Comparison of ENCODE assay signal across 26 mouse cellular contexts in genomic region chr2:173181901-173182300, GRCm38 (mm10). TPM values are rescaled to one million over a fixed set of nuclear protein-coding genes. Genes with fewer than 3 reads are reported as not detected.
A peak's percentile ranks its signal among the peaks of the same experiment; 100 is the strongest.
DNase-seq lines count a peak whose midpoint lies in the region; ATAC-seq and TF ChIP-seq lines count a peak whose summit lies in the region.
"Had no signal": no experiment of that assay in that cellular context is flagged by ENCODE, and none has a peak within 500 bp of the region (broad histone marks: within the 10 kb centered on the region; RNA-seq: fewer than 3 reads in every experiment).

No protein-coding gene starts in this region.

- H3K4me1 ChIP-seq in forebrain, embryonic 10.5 days = peaks cover 7% of the 10 kb centered on the region
- H3K4me1 ChIP-seq in forebrain, embryonic 11.5 days (replicated peaks; ENCODE audit: control insufficient read depth, insufficient read depth, low read length) = no peaks in the 10 kb centered on the region
- H3K4me1 ChIP-seq in kidney, adult 2 months (ENCODE audit: control insufficient read depth, insufficient read depth, low read length) = peaks cover 22% of the 10 kb centered on the region
- H3K4me1 ChIP-seq in kidney, embryonic 15.5 days = peaks cover 25% of the 10 kb centered on the region
- peaks cover 13% of the 10 kb centered on the region for H3K4me1 ChIP-seq in thymus, adult 2 months (replicated peaks; ENCODE audit: control insufficient read depth, insufficient read depth, low read length)
- H3K4me1 ChIP-seq: embryonic facial prominence, embryonic 12.5 days; forebrain, embryonic 13.5 days; neural tube, embryonic 12.5 days had no signal

- peak; percentile 4 for DNase-seq in forebrain, embryonic 10.5 days (ENCODE audit: extremely low spot score, low spot score)
- no peak for DNase-seq in forebrain, embryonic 11.5 days (ENCODE audit: low spot score)
- DNase-seq in kidney, adult 2 months = peak; percentile 87
- peak; percentile 0 for DNase-seq in thymus, adult 2 months
- no peak for DNase-seq in thymus, postnatal 10 days (ENCODE audit: low spot score in 2 of 2)
- no peak for DNase-seq in lung, postnatal 14 days
- DNase-seq: adrenal gland, postnatal 10 days; cerebellum, adult 2 months; cerebellum, postnatal 25 days; gastrocnemius, adult 2 months; lung, embryonic 14.5 days; lung, postnatal 36 days; midbrain, embryonic 14.5 days; right cerebral cortex, postnatal 14 days; thymus, adult 18-20 months had no signal

- H3K36me3 ChIP-seq in forebrain, embryonic 10.5 days (replicated peaks) = no peaks in the 10 kb centered on the region
- no peaks in the 10 kb centered on the region for H3K36me3 ChIP-seq in forebrain, embryonic 11.5 days (ENCODE audit: control insufficient read depth, insufficient read depth, low read length)
- no peaks in the 10 kb centered on the region for H3K36me3 ChIP-seq in kidney, adult 2 months (ENCODE audit: control insufficient read depth, insufficient read depth, low read length)
- no peaks in the 10 kb centered on the region for H3K36me3 ChIP-seq in kidney, embryonic 15.5 days
- H3K36me3 ChIP-seq in thymus, adult 2 months (ENCODE audit: control insufficient read depth, insufficient read depth, low read length) = no peaks in the 10 kb centered on the region
- H3K36me3 ChIP-seq: embryonic facial prominence, embryonic 12.5 days; limb, embryonic 13.5 days; neural tube, embryonic 12.5 days had no signal

- no peak overlapping the region for H3K9ac ChIP-seq in forebrain, embryonic 11.5 days (ENCODE audit: low read length)
- no peak overlapping the region for H3K9ac ChIP-seq in kidney, embryonic 15.5 days
- H3K9ac ChIP-seq: embryonic facial prominence, embryonic 12.5 days; forebrain, embryonic 13.5 days; limb, embryonic 13.5 days; liver, embryonic 14.5 days; lung, embryonic 14.5 days; neural tube, embryonic 12.5 days had no signal

- no peak overlapping the region for H3K27ac ChIP-seq in forebrain, embryonic 10.5 days
- no peak overlapping the region for H3K27ac ChIP-seq in forebrain, embryonic 11.5 days (ENCODE audit: low read depth, low read length)
- H3K27ac ChIP-seq in kidney, adult 2 months (ENCODE audit: insufficient read depth, low read depth, low read length) = peak overlapping the region; percentile 67; the same call in 1 of the 2 replicates
- H3K27ac ChIP-seq in kidney, embryonic 15.5 days = no peak overlapping the region
- H3K27ac ChIP-seq in thymus, adult 2 months (ENCODE audit: control insufficient read depth, insufficient read depth, low read length) = no peak overlapping the region
- H3K27ac ChIP-seq: embryonic facial prominence, embryonic 12.5 days; forebrain, embryonic 13.5 days; gastrocnemius, adult 2 months; limb, embryonic 13.5 days; liver, embryonic 14.5 days; neural tube, embryonic 12.5 days had no signal

- TF ChIP-seq POLR2A in kidney, adult 2 months (IDR thresholded peaks at IDR 0.05; ENCODE audit: low read depth, low read length) = no peak
- no peak for TF ChIP-seq POLR2A in thymus, adult 2 months (IDR thresholded peaks at IDR 0.05; ENCODE audit: control insufficient read depth, extremely low read depth, insufficient read depth, low read length, poor library complexity)

- no peak for TF ChIP-seq CTCF in kidney, adult 2 months (conservative IDR thresholded peaks at IDR 0.05; ENCODE audit: insufficient read depth, insufficient read length, low read depth, low read length)
- TF ChIP-seq CTCF in thymus, adult 2 months (IDR thresholded peaks at IDR 0.05; ENCODE audit: borderline replicate concordance, control insufficient read depth, extremely low read depth, insufficient read depth, low read length, poor library complexity) = no peak

- H3K4me3 ChIP-seq in forebrain, embryonic 10.5 days = no peak overlapping the region
- H3K4me3 ChIP-seq in forebrain, embryonic 11.5 days (ENCODE audit: low read depth, low read length) = no peak overlapping the region
- H3K4me3 ChIP-seq in kidney, adult 2 months (ENCODE audit: insufficient read depth, low read depth, low read length) = no peak overlapping the region
- no peak overlapping the region for H3K4me3 ChIP-seq in kidney, embryonic 15.5 days (replicated peaks)
- H3K4me3 ChIP-seq in thymus, adult 2 months (ENCODE audit: control insufficient read depth, insufficient read depth, low read length) = no peak overlapping the region
- H3K4me3 ChIP-seq: embryonic facial prominence, embryonic 12.5 days; forebrain, embryonic 13.5 days; gastrocnemius, adult 2 months; limb, embryonic 13.5 days; megakaryocyte, embryonic 14.5 days; neural tube, embryonic 12.5 days had no signal

- WGBS in forebrain, embryonic 10.5 days = 86% methylated on average over 7 of the region's 7 CpGs
- 85% methylated on average over 7 of the region's 7 CpGs for WGBS in forebrain, embryonic 11.5 days
- WGBS in kidney, adult 2 months = 63% methylated on average over 7 of the region's 7 CpGs
- WGBS in kidney, embryonic 15.5 days = 88% methylated on average over 7 of the region's 7 CpGs
- WGBS in thymus, adult 2 months = 96% methylated on average over 7 of the region's 7 CpGs

- no peak for ATAC-seq in forebrain, embryonic 11.5 days (replicated peaks; ENCODE audit: low FRiP score)
- no peak for ATAC-seq in kidney, embryonic 15.5 days (replicated peaks; ENCODE audit: low FRiP score)
- ATAC-seq: activated CD4-positive, CD25-positive, alpha-beta regulatory T cell, adult 4 months; forebrain, embryonic 13.5 days; intestine, postnatal 0 days had no signal

- H3K9me3 ChIP-seq in forebrain, embryonic 10.5 days = no peaks in the 10 kb centered on the region
- no peaks in the 10 kb centered on the region for H3K9me3 ChIP-seq in forebrain, embryonic 11.5 days (ENCODE audit: control insufficient read depth, low read length)
- H3K9me3 ChIP-seq in kidney, embryonic 15.5 days (replicated peaks) = no peaks in the 10 kb centered on the region
- H3K9me3 ChIP-seq: embryonic facial prominence, embryonic 12.5 days; forebrain, embryonic 13.5 days; limb, embryonic 13.5 days; megakaryocyte, embryonic 14.5 days; neural tube, embryonic 12.5 days had no signal

- H3K4me2 ChIP-seq in forebrain, embryonic 11.5 days (ENCODE audit: low read depth, low read length, severe bottlenecking) = no peak overlapping the region
- H3K4me2 ChIP-seq in kidney, embryonic 15.5 days = no peak overlapping the region
- H3K4me2 ChIP-seq: embryonic facial prominence, embryonic 12.5 days; forebrain, embryonic 13.5 days; heart, embryonic 11.5 days; limb, embryonic 13.5 days; lung, embryonic 14.5 days; neural tube, embryonic 12.5 days had no signal

- H3K27me3 ChIP-seq in forebrain, embryonic 10.5 days (ENCODE audit: poor library complexity, severe bottlenecking) = peaks cover 25% of the 10 kb centered on the region; the same call in 1 of the 2 replicates
- no peaks in the 10 kb centered on the region for H3K27me3 ChIP-seq in forebrain, embryonic 11.5 days (ENCODE audit: control insufficient read depth, insufficient read depth, low read length)
- no peaks in the 10 kb centered on the region for H3K27me3 ChIP-seq in kidney, adult 2 months (replicated peaks; ENCODE audit: control insufficient read depth, insufficient read depth, low read length)
- peaks cover 82% of the 10 kb centered on the region for H3K27me3 ChIP-seq in kidney, embryonic 15.5 days
- no peaks in the 10 kb centered on the region for H3K27me3 ChIP-seq in thymus, adult 2 months (ENCODE audit: control insufficient read depth, insufficient read depth, low read length)

RNA-seq across cellular contexts. Expression of gene Pck1, which starts 29.1 kb away (rescaled TPM):
- polyA plus RNA-seq in forebrain, embryonic 10.5 days (2016; fragmentation: Nextera tagmentation; extraction: Ambion mirVana) = not detected in 2 replicates
- polyA plus RNA-seq in forebrain, embryonic 11.5 days (2014; fragmentation: Nextera tagmentation; extraction: Ambion mirVana) = not detected in 2 replicates
- 648 and 871 TPM in 2 replicates for polyA plus RNA-seq in kidney, adult 2 months (2012; rRNA removed)
- 17.9 and 18.0 TPM in 2 replicates for polyA plus RNA-seq in kidney, embryonic 15.5 days (2015; fragmentation: Nextera tagmentation; extraction: Ambion mirVana)
- polyA plus RNA-seq in thymus, adult 2 months (2012; rRNA removed) = 14.5 and 25.6 TPM in 2 replicates
- polyA plus RNA-seq: activated CD4-positive, CD25-positive, alpha-beta regulatory T cell, adult 4 months; cerebellum, adult 2 months; embryonic facial prominence, embryonic 12.5 days; forebrain, embryonic 13.5 days; heart, embryonic 11.5 days; hindbrain, embryonic 11.5 days; limb, embryonic 13.5 days; lung, embryonic 14.5 days; midbrain, embryonic 14.5 days; neural tube, embryonic 12.5 days had no signal

RNA-seq across cellular contexts. Expression of gene Zbp1, which starts 36.8 kb away (rescaled TPM):
- not detected in 2 replicates for polyA plus RNA-seq in forebrain, embryonic 10.5 days (2016; fragmentation: Nextera tagmentation; extraction: Ambion mirVana)
- not detected in 2 replicates for polyA plus RNA-seq in forebrain, embryonic 11.5 days (2014; fragmentation: Nextera tagmentation; extraction: Ambion mirVana)
- 3.3 and 7.8 TPM in 2 replicates for polyA plus RNA-seq in kidney, adult 2 months (2012; rRNA removed)
- polyA plus RNA-seq in kidney, embryonic 15.5 days (2015; fragmentation: Nextera tagmentation; extraction: Ambion mirVana) = 0.40 and 0.64 TPM in 2 replicates
- polyA plus RNA-seq in thymus, adult 2 months (2012; rRNA removed) = 58.6 and 63.7 TPM in 2 replicates
- polyA plus RNA-seq: embryonic facial prominence, embryonic 12.5 days; forebrain, embryonic 13.5 days; heart, embryonic 11.5 days; hindbrain, embryonic 11.5 days had no signal

Comparison
In these comparisons a context has a peak if more than half of its experiments do, and no peak if none do; other contexts are left out.
1. DNase-seq: peak in forebrain, embryonic 10.5 days (single experiment), kidney, adult 2 months (single experiment) and thymus, adult 2 months (single experiment); none in forebrain, embryonic 11.5 days (single experiment), thymus, postnatal 10 days (0 of 2) and lung, postnatal 14 days (single experiment).
2. RNA of gene Pck1, which starts 29.1 kb away (polyA plus RNA-seq): 648 to 871 TPM in kidney, adult 2 months; 17.9 to 18.0 TPM in kidney, embryonic 15.5 days, 14.5 to 25.6 TPM in thymus, adult 2 months, not detected in forebrain, embryonic 10.5 days and not detected in forebrain, embryonic 11.5 days; every median in the first group is over 10 times any median in the second.